Mouse (Mus musculus) CH12.LX (cell line): ENCODE results near the gene Asb3. TPM values are rescaled to one million over a fixed set of nuclear protein-coding genes. Genes with fewer than 3 reads are reported as not detected.

Experiments used
- DNase-seq: peaks from one replicate; pipeline ENCODE4 v3.0.0-alpha.2; 2013; ENCODE audit errors: extremely low read depth
- H3K27ac ChIP-seq: 2 replicates; pipeline ENCODE4 v1.5.1; 2012; ENCODE audit warnings: low read depth, mild to moderate bottlenecking, control low read depth, moderate library complexity; ENCODE audit not compliant: insufficient read depth
- H3K27me3 ChIP-seq: replicated peaks from 2 replicates; pipeline ENCODE3; 2012; ENCODE audit warnings: inconsistent platforms
- H3K36me3 ChIP-seq, 2 experiments: replicated peaks in 1 of 2; 2 replicates each; pipeline versions ENCODE3 to v1.6.1; 2012; ENCODE audit warnings: inconsistent platforms in 1 of 2, low read length in 1 of 2, mild to moderate bottlenecking in 1 of 2, mixed read lengths in 1 of 2, moderate library complexity in 1 of 2; ENCODE audit not compliant: control insufficient read depth in 1 of 2, insufficient read depth in 1 of 2
- H3K4me1 ChIP-seq, 2 experiments: 2 replicates each; pipeline ENCODE4 v1.6.1; 2012; ENCODE audit warnings: inconsistent platforms in 1 of 2, moderate library complexity in 1 of 2; ENCODE audit not compliant: insufficient read depth in 2 of 2, control insufficient read depth in 1 of 2
- H3K4me2 ChIP-seq: 2 replicates; pipeline ENCODE4 v1.6.1; 2012; ENCODE audit warnings: low read depth, mild to moderate bottlenecking, control low read depth; ENCODE audit not compliant: poor library complexity, insufficient read depth, severe bottlenecking
- H3K4me3 ChIP-seq, 3 experiments: fragments of 150-350 bp in 1 of 3; sonication (generic) in 1 of 3; replicated peaks in 1 of 3; 2 replicates each; pipeline versions ENCODE3 to v1.5.1; 2011 to 2012; ENCODE audit warnings: low read depth in 2 of 3, low read length in 2 of 3, mild to moderate bottlenecking in 2 of 3, moderate library complexity in 2 of 3, control low read depth in 1 of 3, improper control_type of control experiment in 1 of 3, inconsistent platforms in 1 of 3, mixed read lengths in 1 of 3; ENCODE audit not compliant: poor library complexity in 1 of 3
- H3K79me2 ChIP-seq: replicated peaks from 2 replicates; pipeline ENCODE4 v1.6.1; 2012; ENCODE audit warnings: mild to moderate bottlenecking, moderate library complexity; ENCODE audit not compliant: control insufficient read depth, poor library complexity, insufficient read depth, severe bottlenecking; ENCODE audit errors: extremely low read depth
- H3K9ac ChIP-seq: 2 replicates; pipeline ENCODE4 v1.6.1; 2012; ENCODE audit warnings: low read depth, mild to moderate bottlenecking, control low read depth, moderate library complexity; ENCODE audit not compliant: insufficient read depth
- H3K9me3 ChIP-seq: replicated peaks from 2 replicates; pipeline ENCODE3; 2012; ENCODE audit warnings: low read length, inconsistent platforms, mixed read lengths
- BHLHE40 ChIP-seq: IDR thresholded peaks from 2 replicates; pipeline ENCODE4 v1.6.1; 2011; ENCODE audit warnings: mild to moderate bottlenecking, low read depth, low read length, improper control_type of control experiment
- CTCF ChIP-seq, 2 experiments: IDR thresholded peaks in 1 of 2; conservative IDR thresholded peaks in 1 of 2; 2 replicates each; pipeline ENCODE4 v1.5.1; 2011 to 2012; ENCODE audit warnings: low read depth in 2 of 2, low read length in 2 of 2, improper control_type of control experiment in 1 of 2, inconsistent platforms in 1 of 2, mild to moderate bottlenecking in 1 of 2, moderate library complexity in 1 of 2
- EP300 ChIP-seq: IDR thresholded peaks from 2 replicates; pipeline ENCODE4 v1.6.1; 2011; ENCODE audit warnings: low read length, improper control_type of control experiment
- GABPA ChIP-seq: IDR thresholded peaks from 2 replicates; pipeline ENCODE4 v1.6.1; 2012; ENCODE audit warnings: low read depth, low read length, improper control_type of control experiment, inconsistent platforms; ENCODE audit not compliant: insufficient replicate concordance
- IRF4 ChIP-seq: IDR thresholded peaks from 2 replicates; pipeline ENCODE4 v1.6.1; 2014; ENCODE audit warnings: low read depth, mild to moderate bottlenecking, inconsistent platforms, low read length, improper control_type of control experiment
- MAX ChIP-seq: IDR thresholded peaks from 2 replicates; pipeline ENCODE4 v1.6.1; 2011; ENCODE audit warnings: low read length, improper control_type of control experiment
- MAZ ChIP-seq: IDR thresholded peaks from 2 replicates; pipeline ENCODE4 v1.6.1; 2012; ENCODE audit warnings: low read depth, mild to moderate bottlenecking, inconsistent platforms, low read length, improper control_type of control experiment, moderate library complexity
- MEF2A ChIP-seq: IDR thresholded peaks from 2 replicates; pipeline ENCODE4 v1.6.1; 2014; ENCODE audit warnings: low read depth, mild to moderate bottlenecking, inconsistent platforms, low read length, improper control_type of control experiment, borderline replicate concordance
- MXI1 ChIP-seq: IDR thresholded peaks from 2 replicates; pipeline ENCODE4 v1.6.1; 2011; ENCODE audit warnings: mild to moderate bottlenecking, low read depth, low read length, improper control_type of control experiment
- NRF1 ChIP-seq: IDR thresholded peaks from 2 replicates; pipeline ENCODE4 v1.6.1; 2014; ENCODE audit warnings: low read depth, mild to moderate bottlenecking, inconsistent platforms, low read length, improper control_type of control experiment, moderate library complexity
- POLR2AphosphoS2 ChIP-seq: IDR thresholded peaks from 2 replicates; pipeline ENCODE4 v1.6.1; 2011; ENCODE audit warnings: low read depth, low read length, improper control_type of control experiment
- SIN3A ChIP-seq: IDR thresholded peaks from 2 replicates; pipeline ENCODE4 v1.6.1; 2012; ENCODE audit warnings: low read length, improper control_type of control experiment, inconsistent platforms
- SMC3 ChIP-seq: IDR thresholded peaks from 2 replicates; pipeline ENCODE4 v1.6.1; 2011; ENCODE audit warnings: low read depth, low read length, improper control_type of control experiment
- TBP ChIP-seq: conservative IDR thresholded peaks from 2 replicates; pipeline ENCODE4 v1.6.1; 2011; ENCODE audit warnings: low read depth, low read length, improper control_type of control experiment
- UBTF ChIP-seq: IDR thresholded peaks from 2 replicates; pipeline ENCODE4 v1.6.1; 2012; ENCODE audit warnings: low read depth, mild to moderate bottlenecking, inconsistent platforms, low read length, improper control_type of control experiment, moderate library complexity
- ZC3H11A ChIP-seq: IDR thresholded peaks from 2 replicates; pipeline ENCODE4 v1.6.1; 2012; ENCODE audit warnings: low read depth, mild to moderate bottlenecking, inconsistent platforms, low read length, improper control_type of control experiment
- ZMIZ1 ChIP-seq: IDR thresholded peaks from 2 replicates; pipeline ENCODE4 v1.6.1; 2012; ENCODE audit warnings: low read depth, mild to moderate bottlenecking, inconsistent platforms, low read length, improper control_type of control experiment
- dilution Hi-C: fragments of 300-500 bp; cut with MboI; formaldehyde crosslinking; loops from 2 replicates; pipeline ENCODE4 v1.14.3; 2020; ENCODE audit warnings: low sequenced_read_pairs; ENCODE audit not compliant: extremely low pct_unique_long_range_greater_than_20kb, extremely low pct_ligation_motif_present
- in situ Hi-C: fragments of 300-500 bp; cut with MboI; formaldehyde crosslinking; loops from 3 replicates; pipeline ENCODE4 v1.14.3; 2019; ENCODE audit warnings: low sequenced_read_pairs, low pct_ligation_motif_present, low pct_unique_long_range_greater_than_20kb, mixed read lengths
- polyA plus RNA-seq: library from polyadenylated mRNA; unstranded; fragments of >175 nt; gene quantifications from 2 replicates; pipeline ENCODE4 v1.2.1, GENCODE M21; 2012; ENCODE audit warnings: low read depth; ENCODE audit not compliant: insufficient read length
- total RNA-seq, 2 experiments: library from RNA; depleted of rRNA; stranded (reverse); fragments of 300-350 nt in 1 of 2; fragments of >200 nt in 1 of 2; gene quantifications; 2 replicates each; pipeline ENCODE4 v1.2.3; 2012 to 2014

The Asb3 gene
- 12.9 and 14.1 TPM in 2 replicates for total RNA-seq (2012; rRNA removed)
- 35.5 and 39.3 TPM in 2 replicates for total RNA-seq (2014; rRNA removed)
- polyA plus RNA-seq: 14.1 and 15.1 TPM in 2 replicates

DNA sequence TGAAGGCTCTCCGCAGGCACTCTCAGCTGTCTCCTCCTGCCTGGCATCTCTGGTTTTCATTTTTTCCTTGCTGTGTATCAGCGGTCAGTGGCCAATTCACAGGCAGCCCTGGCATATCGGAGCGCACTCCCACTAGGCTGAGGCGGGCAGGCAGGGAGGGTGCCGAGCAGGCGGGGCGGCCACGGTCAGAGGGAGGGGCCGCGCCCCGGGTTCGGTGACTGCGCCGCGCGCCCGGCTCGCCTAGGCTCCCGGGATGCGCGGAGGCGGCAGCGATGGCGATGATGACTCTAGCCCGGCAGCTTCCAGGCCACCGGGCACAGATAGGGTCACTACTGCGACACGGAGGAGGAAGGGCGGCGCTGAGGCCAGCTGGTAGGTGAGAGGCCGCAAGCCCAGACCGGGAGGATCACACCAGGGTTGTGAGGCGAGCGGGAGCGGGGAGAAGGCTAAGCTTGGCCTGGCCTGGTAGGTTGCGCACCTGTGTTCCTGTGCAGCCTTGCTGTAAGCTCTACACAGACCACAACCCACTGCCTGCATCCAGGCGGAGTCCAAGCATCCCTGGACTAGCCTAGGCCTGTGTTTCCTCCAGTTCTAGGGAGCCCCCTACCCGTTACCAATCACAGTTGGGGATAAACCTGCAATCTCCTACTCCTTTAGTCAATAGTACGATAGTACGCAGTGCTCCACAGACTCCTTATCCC, at the start of gene Asb3, which contains the start of gene Gpr75:
Asb3 (plus strand) TSS at position 246 of the 701 bp plus-strand sequence.
Gpr75 (plus strand) TSS at position 188 of the 701 bp plus-strand sequence.
- Histone ChIP-seq H3K27ac (no peak within 1 kb of the TSS), H3K36me3 (peaks cover 0 to 10% of the 10 kb centered on the region in 2 experiments), H3K79me2 (no peaks in the 10 kb centered on the region), H3K4me3 (no peak within 1 kb of the TSS), H3K4me1 (no peaks in the 10 kb centered on the region), H3K9me3 (no peaks in the 10 kb centered on the region), H3K4me2 (no peak within 1 kb of the TSS), H3K9ac (no peak within 1 kb of the TSS), H3K27me3 (no peaks in the 10 kb centered on the region)
- no peak for DNase-seq
- dilution Hi-C loops (no loop called here), in situ Hi-C loops (no loop called here)
- no peak for TF ChIP-seq MAZ
- no peak for TF ChIP-seq MAX
- no peak for TF ChIP-seq MEF2A
- TF ChIP-seq EP300: no peak
- no peak for TF ChIP-seq GABPA
- no peak for TF ChIP-seq TBP
- TF ChIP-seq UBTF: no peak

DNA sequence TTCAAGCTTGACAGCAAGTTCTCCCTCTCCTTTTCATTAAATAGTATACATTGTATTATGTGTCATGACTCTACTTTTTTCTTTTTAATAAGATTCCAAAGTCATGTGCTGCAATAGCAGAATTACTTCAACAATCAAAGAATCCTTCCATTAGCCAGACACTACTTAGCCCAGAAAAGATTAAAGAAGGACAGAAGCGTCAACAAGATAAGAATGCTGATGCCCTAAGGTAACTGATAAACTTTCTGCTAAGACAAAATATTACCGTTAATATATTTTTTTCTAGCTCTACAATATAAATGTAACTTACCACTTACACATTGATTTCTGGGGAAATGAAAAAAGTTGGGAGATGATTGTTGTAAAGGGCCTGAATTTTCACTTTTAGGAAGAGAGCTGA, 46.4 kb upstream of the Asb3 start:
- peaks cover 14 to 65% of the 10 kb centered on the region in 2 experiments for H3K36me3 ChIP-seq

DNA sequence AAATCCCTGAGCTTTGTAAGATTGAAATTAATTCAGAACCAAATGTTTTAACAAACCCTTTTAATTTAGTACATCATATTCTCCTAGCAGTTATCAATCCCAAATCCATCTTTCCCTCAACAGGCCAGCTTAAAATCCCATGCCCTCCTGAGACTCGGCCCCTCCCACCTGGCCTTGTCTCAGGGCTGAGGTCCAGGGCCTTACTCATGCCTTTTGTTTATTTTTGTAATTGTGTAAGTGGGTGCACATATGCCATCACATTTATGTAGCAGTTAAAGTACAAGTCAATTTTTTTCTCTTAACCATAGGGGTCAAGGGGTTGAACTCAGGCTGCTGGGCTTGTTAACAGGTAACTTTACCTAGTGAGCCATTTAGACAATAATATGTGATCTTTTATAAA, 40.9 kb upstream of the Asb3 start:
- Histone ChIP-seq H3K36me3 (peaks cover 18 to 54% of the 10 kb centered on the region in 2 experiments), H3K9ac (no peak overlapping the region), H3K27ac (no peak overlapping the region), H3K4me1 (no peaks in the 10 kb centered on the region), H3K4me3 (no peak overlapping the region), H3K79me2 (no peaks in the 10 kb centered on the region; the same call in 1 of the 2 replicates), H3K9me3 (no peaks in the 10 kb centered on the region), H3K27me3 (no peaks in the 10 kb centered on the region), H3K4me2 (no peak overlapping the region)
- dilution Hi-C loops: no loop called here
- TF ChIP-seq MAZ: no peak
- DNase-seq: no peak
- in situ Hi-C loops: no loop called here

More for the DNA sequence above, 46.4 kb upstream of the Asb3 start:
- TF ChIP-seq SIN3A (no peak), GABPA (no peak), POLR2AphosphoS2 (no peak), ZC3H11A (no peak), CTCF (conservative IDR thresholded peaks at IDR 0.05 in 1 of 2, IDR thresholded peaks at IDR 0.05 in 1 of 2; ENCODE audit: low read depth in 2 of 2, low read length in 2 of 2) (no peak), ZMIZ1 (no peak), IRF4 (no peak), MXI1 (no peak), SMC3 (no peak), NRF1 (no peak), BHLHE40 (no peak)
- Histone ChIP-seq H3K4me3 (no peak overlapping the region), H3K9me3 (no peaks in the 10 kb centered on the region), H3K27ac (no peak overlapping the region), H3K9ac (no peak overlapping the region), H3K27me3 (no peaks in the 10 kb centered on the region), H3K4me2 (no peak overlapping the region), H3K4me1 (no peaks in the 10 kb centered on the region), H3K79me2 (no peaks in the 10 kb centered on the region)
- in situ Hi-C loops: no loop called here
- dilution Hi-C loops: no loop called here
- DNase-seq: no peak
